Mouse (Mus musculus): ENCODE measurements around the gene Vmn1r42. TPM values are rescaled to one million over a fixed set of nuclear protein-coding genes. Genes with fewer than 3 reads are reported as not detected.
"Not testable (repeated sequence)": the region's sequence is repeated elsewhere in the genome, so short reads cannot be mapped to it uniquely, and the experiment has no call there.

Gene Vmn1r42
- polyA plus RNA-seq (2015; fragmentation: Nextera tagmentation; extraction: Ambion mirVana), result not detected in 2 replicates

GRCm38 (mm10) chr6:89876313-89876712 is at the start of gene Vmn1r42, which contains the start of gene Vmn1r43:
TSS of gene Vmn1r42 (minus strand) at chr6:89876413.
TSS of gene Vmn1r43 (minus strand) at chr6:89876413.
- WGBS, result 75% methylated on average over 3 of the region's 3 CpGs
- DNase-seq (ENCODE audit: low spot score); H3K36me3 ChIP-seq (ENCODE audit: insufficient read depth, low read length): not testable (repeated sequence)

GRCm38 (mm10) chr6:89883812-89884211 is 7.6 kb upstream of the Vmn1r42 start:
- no peak for ATAC-seq
- WGBS, result 37% methylated on average over 2 of the region's 2 CpGs
- no peak overlapping the region for H3K4me2 ChIP-seq (replicated peaks; ENCODE audit: low read depth, low read length)

More at GRCm38 (mm10) chr6:89876313-89876712, at the start of gene Vmn1r42, which contains the start of gene Vmn1r43:
- H3K4me3 ChIP-seq (ENCODE audit: low read depth, low read length); H3K4me2 ChIP-seq (replicated peaks; ENCODE audit: low read depth, low read length); H3K4me1 ChIP-seq (ENCODE audit: insufficient read depth, low read depth, low read length); H3K27ac ChIP-seq (ENCODE audit: low read length); H3K9me3 ChIP-seq (ENCODE audit: low read length); ATAC-seq; H3K27me3 ChIP-seq (replicated peaks; ENCODE audit: insufficient read depth, low read length); H3K9ac ChIP-seq (replicated peaks; ENCODE audit: low read depth): not testable (repeated sequence)

GRCm38 (mm10) chr6:89883360-89883759 is 7.1 kb upstream of the Vmn1r42 start, which contains the start of gene Vmn1r44:
TSS of gene Vmn1r44 (plus strand) at chr6:89883660.
- TF ChIP-seq EP300 (IDR thresholded peaks at IDR 0.05), result no peak
- TF ChIP-seq CTCF (IDR thresholded peaks at IDR 0.05), result no peak
- no peak for DNase-seq (ENCODE audit: low spot score)
- no peak for ATAC-seq
- Histone ChIP-seq H3K9ac (replicated peaks; ENCODE audit: low read depth) (no peak within 1 kb of the TSS), H3K4me2 (replicated peaks; ENCODE audit: low read depth, low read length) (no peak within 1 kb of the TSS), H3K27ac (ENCODE audit: low read length) (no peak within 1 kb of the TSS), H3K9me3 (ENCODE audit: low read length) (no peaks in the 10 kb centered on the region), H3K27me3 (replicated peaks; ENCODE audit: insufficient read depth, low read length) (no peaks in the 10 kb centered on the region), H3K4me3 (ENCODE audit: low read depth, low read length) (no peak within 1 kb of the TSS), H3K36me3 (ENCODE audit: insufficient read depth, low read length) (no peaks in the 10 kb centered on the region), H3K4me1 (ENCODE audit: insufficient read depth, low read depth, low read length) (no peaks in the 10 kb centered on the region)
- WGBS, result 58% methylated on average over 1 of the region's 1 CpGs

More at GRCm38 (mm10) chr6:89883812-89884211, 7.6 kb upstream of the Vmn1r42 start:
- no peaks in the 10 kb centered on the region for H3K27me3 ChIP-seq (replicated peaks; ENCODE audit: insufficient read depth, low read length)
- no peak for TF ChIP-seq CTCF (IDR thresholded peaks at IDR 0.05)
- no peak for TF ChIP-seq EP300 (IDR thresholded peaks at IDR 0.05)
- H3K36me3 ChIP-seq (ENCODE audit: insufficient read depth, low read length), result no peaks in the 10 kb centered on the region
- no peak overlapping the region for H3K27ac ChIP-seq (ENCODE audit: low read length)
- no peaks in the 10 kb centered on the region for H3K4me1 ChIP-seq (ENCODE audit: insufficient read depth, low read depth, low read length)
- no peaks in the 10 kb centered on the region for H3K9me3 ChIP-seq (ENCODE audit: low read length)
- H3K9ac ChIP-seq (replicated peaks; ENCODE audit: low read depth), result no peak overlapping the region
- DNase-seq (ENCODE audit: low spot score), result no peak
- H3K4me3 ChIP-seq (ENCODE audit: low read depth, low read length), result no peak overlapping the region

DNA sequence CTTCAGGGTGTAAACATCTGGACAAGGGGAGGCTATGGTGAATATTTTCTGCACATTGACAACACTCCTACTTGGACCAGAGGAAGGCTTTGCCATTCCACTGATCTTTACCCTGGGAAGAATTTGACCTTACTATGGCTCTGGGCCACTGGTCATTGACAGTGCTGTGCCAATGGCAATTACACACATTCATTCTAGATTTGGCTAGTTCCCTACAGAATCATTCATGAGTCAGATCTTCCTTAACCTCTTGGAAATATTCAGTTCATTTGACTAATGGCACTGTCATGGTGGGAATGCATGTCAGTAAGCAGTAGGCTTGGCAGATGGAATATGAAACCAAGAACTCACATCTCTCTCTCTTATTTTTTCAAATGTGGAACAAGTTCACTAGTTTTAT is 4.7 kb upstream of the Vmn1r42 start:
- DNase-seq (ENCODE audit: low spot score) (no peak), ATAC-seq (no peak)
- Histone ChIP-seq H3K36me3 (ENCODE audit: insufficient read depth, low read length) (no peaks in the 10 kb centered on the region), H3K9ac (replicated peaks; ENCODE audit: low read depth) (no peak overlapping the region), H3K9me3 (ENCODE audit: low read length) (no peaks in the 10 kb centered on the region), H3K27ac (ENCODE audit: low read length) (no peak overlapping the region), H3K4me3 (ENCODE audit: low read depth, low read length) (no peak overlapping the region), H3K4me2 (replicated peaks; ENCODE audit: low read depth, low read length) (no peak overlapping the region), H3K27me3 (replicated peaks; ENCODE audit: insufficient read depth, low read length) (no peaks in the 10 kb centered on the region), H3K4me1 (ENCODE audit: insufficient read depth, low read depth, low read length) (no peaks in the 10 kb centered on the region)
- TF ChIP-seq CTCF (IDR thresholded peaks at IDR 0.05), result no peak

DNA sequence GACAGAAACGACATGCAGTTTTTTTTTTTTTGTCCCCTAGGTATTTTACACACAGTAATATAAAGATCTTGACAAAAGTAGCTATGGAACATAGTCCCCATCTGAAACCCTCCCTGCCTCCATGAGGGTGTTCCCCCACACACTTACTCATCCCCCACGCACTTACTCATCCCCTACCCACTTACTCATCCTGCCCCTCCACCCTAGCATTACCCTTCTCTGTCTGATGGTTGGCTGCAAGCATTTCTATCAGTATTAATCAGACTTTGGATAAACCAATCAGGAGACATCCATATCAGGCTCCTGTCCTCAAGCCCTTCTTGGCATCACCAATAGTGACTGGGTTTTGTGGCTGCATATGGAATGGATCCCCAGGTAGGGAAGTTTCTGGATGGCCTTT is 750 bp upstream of the Vmn1r42 start:
- H3K4me3 ChIP-seq (ENCODE audit: low read depth, low read length), result no peak overlapping the region
- no peak overlapping the region for H3K27ac ChIP-seq (ENCODE audit: low read length)
- DNase-seq (ENCODE audit: low spot score), result no peak
- H3K4me2 ChIP-seq (replicated peaks; ENCODE audit: low read depth, low read length), result no peak overlapping the region
- no peaks in the 10 kb centered on the region for H3K9me3 ChIP-seq (ENCODE audit: low read length)
- no peak for ATAC-seq
- H3K9ac ChIP-seq (replicated peaks; ENCODE audit: low read depth), result no peak overlapping the region
- no peaks in the 10 kb centered on the region for H3K36me3 ChIP-seq (ENCODE audit: insufficient read depth, low read length)
- H3K27me3 ChIP-seq (replicated peaks; ENCODE audit: insufficient read depth, low read length), result no peaks in the 10 kb centered on the region
- no peak for TF ChIP-seq CTCF (IDR thresholded peaks at IDR 0.05)
- TF ChIP-seq EP300 (IDR thresholded peaks at IDR 0.05), result no peak
- WGBS, result 67% methylated on average over 2 of the region's 2 CpGs
- H3K4me1 ChIP-seq (ENCODE audit: insufficient read depth, low read depth, low read length), result no peaks in the 10 kb centered on the region

- DNase-seq (ENCODE audit: low spot score), result no peak
- Histone ChIP-seq H3K4me2 (replicated peaks; ENCODE audit: low read depth, low read length) (no peak overlapping the region), H3K27me3 (replicated peaks; ENCODE audit: insufficient read depth, low read length) (no peaks in the 10 kb centered on the region), H3K4me1 (ENCODE audit: insufficient read depth, low read depth, low read length) (no peaks in the 10 kb centered on the region), H3K9me3 (ENCODE audit: low read length) (peaks cover 5% of the 10 kb centered on the region; the same call in 1 of the 2 replicates), H3K27ac (ENCODE audit: low read length) (no peak overlapping the region), H3K36me3 (ENCODE audit: insufficient read depth, low read length) (no peaks in the 10 kb centered on the region), H3K9ac (replicated peaks; ENCODE audit: low read depth) (no peak overlapping the region), H3K4me3 (ENCODE audit: low read depth, low read length) (no peak overlapping the region)
- TF ChIP-seq EP300 (IDR thresholded peaks at IDR 0.05) (no peak), CTCF (IDR thresholded peaks at IDR 0.05) (no peak)
- no peak for ATAC-seq
- WGBS, result 98% methylated on average over 2 of the region's 2 CpGs
Measured at GRCm38 (mm10) chr6:89867976-89868375, 8.2 kb downstream of the Vmn1r42 start.

- no peak for ATAC-seq
- Histone ChIP-seq H3K27me3 (replicated peaks; ENCODE audit: insufficient read depth, low read length) (no peaks in the 10 kb centered on the region), H3K4me1 (ENCODE audit: insufficient read depth, low read depth, low read length) (no peaks in the 10 kb centered on the region), H3K9me3 (ENCODE audit: low read length) (peaks cover 5% of the 10 kb centered on the region; the same call in 1 of the 2 replicates), H3K4me2 (replicated peaks; ENCODE audit: low read depth, low read length) (no peak overlapping the region), H3K36me3 (ENCODE audit: insufficient read depth, low read length) (no peaks in the 10 kb centered on the region), H3K4me3 (ENCODE audit: low read depth, low read length) (no peak overlapping the region), H3K27ac (ENCODE audit: low read length) (no peak overlapping the region), H3K9ac (replicated peaks; ENCODE audit: low read depth) (no peak overlapping the region)
- TF ChIP-seq CTCF (IDR thresholded peaks at IDR 0.05) (no peak), EP300 (IDR thresholded peaks at IDR 0.05) (no peak)
- DNase-seq (ENCODE audit: low spot score), result no peak
- 90% methylated on average over 2 of the region's 2 CpGs for WGBS
Measured at GRCm38 (mm10) chr6:89867276-89867675, 8.9 kb downstream of the Vmn1r42 start.

Data from lung, postnatal 0 days (tissue).